Comparison of ENCODE assay signal across 8 mouse cellular contexts in the genomic region with DNA sequence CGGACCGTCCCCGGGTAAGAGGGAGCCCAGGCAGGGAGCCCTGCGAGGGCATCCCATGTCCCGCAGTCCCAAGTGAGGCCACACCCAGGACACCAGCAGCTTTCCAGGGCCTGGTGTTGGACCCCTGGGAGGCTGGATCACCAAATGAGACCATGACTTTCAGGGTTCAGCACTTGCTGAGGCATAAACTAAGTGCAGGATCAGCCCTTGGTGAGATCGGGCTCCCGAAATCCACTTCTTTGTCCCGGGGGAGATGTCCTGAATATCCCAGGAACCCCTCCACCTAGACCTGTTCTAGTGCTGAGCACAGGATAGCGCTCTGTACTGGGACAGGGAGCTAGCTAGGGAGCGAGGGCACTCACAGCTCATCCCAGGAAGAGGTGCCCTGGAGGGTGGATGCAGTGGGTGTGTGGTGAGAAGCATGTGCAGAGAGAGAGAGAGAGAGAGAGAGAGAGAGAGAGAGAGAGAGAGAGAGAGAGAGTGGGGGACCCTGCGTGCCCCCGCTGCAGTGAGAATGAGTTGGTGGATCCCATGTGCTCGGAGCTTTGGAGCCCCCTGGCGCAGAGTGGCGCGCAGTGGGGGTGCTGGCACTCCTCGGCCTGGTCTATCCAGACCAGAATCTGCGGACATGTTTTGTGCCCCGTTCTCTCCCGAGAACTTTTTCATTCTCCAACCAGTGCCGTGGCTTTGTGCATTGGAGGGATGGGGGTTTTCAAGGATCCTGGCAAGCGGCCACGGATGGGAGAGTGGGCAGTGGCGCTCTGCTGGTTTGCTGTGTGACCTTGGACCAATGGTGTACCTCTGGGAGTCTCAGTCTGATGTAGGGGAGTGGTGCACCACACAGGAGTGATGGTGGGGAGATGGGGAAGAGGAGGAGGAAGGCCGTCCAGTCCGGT.
DNase-seq lines count a peak whose midpoint lies in the region; ATAC-seq and TF ChIP-seq lines count a peak whose summit lies in the region.

No protein-coding gene starts in this region.

- H3K4me3 ChIP-seq in left cerebral cortex, adult 2 months = peak overlapping the region; percentile 54
- H3K4me3 ChIP-seq in hindbrain, embryonic 15.5 days = peak overlapping the region; percentile 57

- H3K4me2 ChIP-seq in hindbrain, embryonic 15.5 days = peak overlapping the region; percentile 98

- H3K27ac ChIP-seq in left cerebral cortex, adult 2 months = peak overlapping the region; percentile 45; the same call in 1 of the 2 replicates
- no peak overlapping the region; the same call in 1 of the 2 replicates for H3K27ac ChIP-seq in hindbrain, embryonic 15.5 days (replicated peaks)

- H3K9ac ChIP-seq in hindbrain, embryonic 15.5 days = peak overlapping the region; percentile 56

- WGBS in hindbrain, embryonic 15.5 days = 4% methylated on average over 26 of the region's 26 CpGs

- no peaks in the 10 kb centered on the region for H3K36me3 ChIP-seq in hindbrain, embryonic 15.5 days

- peaks cover 42% of the 10 kb centered on the region for H3K4me1 ChIP-seq in hindbrain, embryonic 15.5 days (replicated peaks)

- intact Hi-C loops in left cerebral cortex, adult 2 months (cut with DNase I) = loop anchor here (5.0 kb wide), 1 partner anchor 72 kb away; no protein-coding TSS in a partner anchor

- H3K9me3 ChIP-seq in hindbrain, embryonic 15.5 days = no peaks in the 10 kb centered on the region

- no peak; the same call in 1 of the 2 replicates for TF ChIP-seq CTCF in left cerebral cortex, adult 2 months (IDR thresholded peaks at IDR 0.05)

- ATAC-seq in hindbrain, embryonic 15.5 days (ENCODE audit: low FRiP score, low read depth) = 0 out of 2 replicates have a peak, but pooled peaks have one; percentile 20

- no peak for DNase-seq in left cerebral cortex, adult 2 months (ENCODE audit: extremely low spot score in 1 of 2, low spot score in 2 of 2)
- no peak for DNase-seq in left cerebral cortex, adult 18-20 months (ENCODE audit: low spot score in 2 of 2)
- DNase-seq in cerebellum, postnatal 14 days = peak; percentile 73 to 79
- DNase-seq in neural tube, embryonic 10.5 days (ENCODE audit: extremely low spot score, low spot score) = peak; percentile 26
- DNase-seq in T-cell, adult 2 months (ENCODE audit: low spot score) = no peak
- DNase-seq in spleen, adult 12 weeks (ENCODE audit: low spot score) = no peak
- no peak for DNase-seq in layer of hippocampus, postnatal 36 days

- H3K27me3 ChIP-seq in hindbrain, embryonic 15.5 days = peaks cover 17% of the 10 kb centered on the region; the same call in 1 of the 2 replicates

Comparison
In these comparisons a context has a peak if more than half of its experiments do, and no peak if none do; other contexts are left out.
1. DNase-seq: peak in cerebellum, postnatal 14 days (2 of 2) and neural tube, embryonic 10.5 days (single experiment); none in left cerebral cortex, adult 2 months (0 of 2), left cerebral cortex, adult 18-20 months (0 of 2), T-cell, adult 2 months (single experiment), spleen, adult 12 weeks (single experiment) and layer of hippocampus, postnatal 36 days (0 of 2).